Mouse (Mus musculus) adrenal gland, postnatal 10 days (tissue): ENCODE measurements around the gene Ahcy. TPM values are rescaled to one million over a fixed set of nuclear protein-coding genes. Genes with fewer than 3 reads are reported as not detected.
"Not testable (repeated sequence)": the region's sequence is repeated elsewhere in the genome, so short reads cannot be mapped to it uniquely, and the experiment has no call there.

Source experiments
- DNase-seq: peaks from one replicate; pipeline ENCODE4 v3.0.0; 2021; ENCODE audit warnings: mixed read lengths
- total RNA-seq, 2 experiments: library from RNA; stranded (reverse); gene quantifications; 2 replicates each; pipeline ENCODE4 v1.2.3; 2021

Ahcy gene
- total RNA-seq, 2 experiments from 2014 or later, result 57.4 to 91.2 TPM

- DNase-seq, result peak; percentile 98
Measured at GRCm38 (mm10) chr2:155019673-155020072, 54.6 kb downstream of the Ahcy start.

DNA sequence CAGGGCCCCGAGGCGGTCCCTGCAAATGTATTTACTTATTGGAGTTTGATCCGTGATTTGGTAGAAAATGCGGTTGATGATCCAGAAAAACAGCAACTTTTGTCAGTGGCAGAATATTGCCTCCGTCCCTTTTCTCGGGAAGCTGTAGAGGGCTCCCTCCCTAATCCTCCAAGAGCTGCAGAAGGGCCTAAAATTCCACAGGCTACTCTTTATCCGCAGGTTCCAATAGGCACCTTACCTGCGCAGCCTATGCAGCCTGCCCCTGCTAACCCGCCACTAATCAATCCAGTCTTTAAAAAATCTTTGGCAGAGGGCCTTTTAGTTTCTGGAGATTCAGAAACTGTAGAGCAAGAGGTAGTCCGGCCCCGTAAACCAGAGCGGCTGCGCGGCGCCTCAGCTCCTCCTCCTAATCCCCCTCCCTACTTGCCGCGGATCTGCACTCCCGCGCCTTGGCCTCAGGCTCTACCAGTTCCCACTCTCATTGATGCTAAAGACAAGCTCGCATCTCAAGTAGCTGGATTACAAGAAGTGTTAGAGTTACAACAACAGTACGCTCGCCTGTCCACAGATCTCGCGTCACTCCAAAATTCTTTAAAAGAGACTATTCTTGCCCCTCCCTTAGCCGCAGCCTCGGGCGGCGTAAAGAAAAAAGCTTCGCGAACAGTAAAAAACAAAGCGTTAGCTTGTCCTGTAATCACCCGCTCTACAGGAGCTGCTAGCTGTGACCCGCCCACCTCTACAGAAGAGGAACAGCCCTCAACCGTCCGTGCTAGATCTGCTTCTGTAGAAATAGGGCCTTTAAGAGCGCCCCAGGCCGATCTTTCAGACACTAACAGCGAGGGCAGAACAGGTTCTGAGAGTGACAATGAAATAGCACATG is 55.3 kb downstream of the Ahcy start:
- DNase-seq, result peak; percentile 87

- DNase-seq, result peak; percentile 51
Measured at GRCm38 (mm10) chr2:155018251-155018755, 56.0 kb downstream of the Ahcy start, which contains the start of gene Gm14226. Gene Gm14226, plus strand, starts transcription at chr2:155018266.

DNA sequence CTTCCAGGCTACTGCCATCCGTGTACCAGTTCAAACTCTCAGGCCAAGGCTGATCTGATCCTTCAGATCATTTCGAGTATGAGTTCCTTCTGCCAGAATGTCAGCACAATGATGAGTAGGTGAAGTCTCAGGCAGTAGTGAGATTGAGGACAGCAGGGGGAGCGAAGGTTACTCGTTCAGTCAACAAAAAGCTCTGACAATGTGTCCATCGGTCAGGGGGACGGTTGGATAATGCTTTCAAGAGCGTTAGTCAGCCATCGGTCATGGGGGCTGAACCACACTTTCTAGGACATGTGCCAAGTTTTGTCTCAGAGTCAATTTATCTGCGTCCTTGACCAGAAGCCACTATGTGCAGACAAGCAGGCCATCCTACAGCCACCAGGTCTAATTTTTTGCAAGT is 57.5 kb downstream of the Ahcy start:
- not testable (repeated sequence) for DNase-seq

GRCm38 (mm10) chr2:155012991-155013390 is 61.3 kb downstream of the Ahcy start:
- no peak for DNase-seq

- DNase-seq, result no peak
Measured at GRCm38 (mm10) chr2:155011086-155011656, 63.1 kb downstream of the Ahcy start.

Other genes with a start within 250 kb of the Ahcy start
- gene Eif2s2, start 181.6 kb downstream of the Ahcy start, total RNA-seq, result 100 to 1,000 TPM; 103 to 125 TPM
- gene Gm14226, start 56.2 kb downstream of the Ahcy start, total RNA-seq, result 10 to 100 TPM; 25.9 to 37.2 TPM
- 10 to 100 TPM; 45.2 to 48.1 TPM for gene Itch, start 59.0 kb upstream of the Ahcy start, total RNA-seq
- 100 to 1,000 TPM; 259 to 263 TPM for gene Dynlrb1, start 162.0 kb upstream of the Ahcy start, total RNA-seq
- 100 to 1,000 TPM; 421 to 505 TPM for gene Map1lc3a, start 201.8 kb upstream of the Ahcy start, total RNA-seq